Mouse (Mus musculus): ENCODE data around the gene Bcap31.
"Not testable (repeated sequence)": the region's sequence is repeated elsewhere in the genome, so short reads cannot be mapped to it uniquely, and the experiment has no call there.

The Bcap31 gene

GRCm38 (mm10) chrX:73716109-73716661 is at the start of gene Bcap31, which contains the start of gene Abcd1:
TSS of gene Bcap31 (minus strand) at chrX:73716175.
TSS of gene Abcd1 (plus strand) at chrX:73716597.
- DNase-seq = peak; percentile 87

- DNase-seq = no peak
These were observed 49.3 kb upstream of the Bcap31 start for GRCm38 (mm10) chrX:73765311-73765710.

- no peak for DNase-seq
These were observed 42.8 kb upstream of the Bcap31 start for GRCm38 (mm10) chrX:73758611-73759290.

GRCm38 (mm10) chrX:73756334-73757140 is 40.6 kb upstream of the Bcap31 start, which contains the start of gene Plxnb3:
TSS of gene Plxnb3 (plus strand) at chrX:73757090.
- DNase-seq = no peak

- no peak for DNase-seq
These were observed 33.0 kb upstream of the Bcap31 start for GRCm38 (mm10) chrX:73748977-73749376.

- no peak for DNase-seq
These were observed 29.0 kb upstream of the Bcap31 start for GRCm38 (mm10) chrX:73744774-73745481.

GRCm38 (mm10) chrX:73739841-73740240 is 23.9 kb upstream of the Bcap31 start:
- not testable (repeated sequence) for DNase-seq

GRCm38 (mm10) chrX:73739151-73739550 is 23.2 kb upstream of the Bcap31 start:
- DNase-seq = no peak

- no peak for DNase-seq
These were observed 22.2 kb upstream of the Bcap31 start for GRCm38 (mm10) chrX:73738155-73738554.

- no peak for DNase-seq
These were observed 14.9 kb upstream of the Bcap31 start for GRCm38 (mm10) chrX:73730908-73731307.

- DNase-seq = no peak
These were observed 2.8 kb upstream of the Bcap31 start for GRCm38 (mm10) chrX:73718686-73719362.

- DNase-seq = no peak
These were observed 2.3 kb upstream of the Bcap31 start for GRCm38 (mm10) chrX:73718271-73718670.

GRCm38 (mm10) chrX:73717667-73718066 is 1.7 kb upstream of the Bcap31 start:
- DNase-seq = peak; percentile 7

GRCm38 (mm10) chrX:73716709-73717545 is 952 bp upstream of the Bcap31 start:
- DNase-seq = peak; percentile 5

GRCm38 (mm10) chrX:73715476-73716108 is 383 bp downstream of the Bcap31 start:
- DNase-seq = peak; percentile 6

GRCm38 (mm10) chrX:73700472-73700871 is 15.5 kb downstream of the Bcap31 start:
- DNase-seq = no peak

- DNase-seq = peak; percentile 37
These were observed 24.9 kb downstream of the Bcap31 start for GRCm38 (mm10) chrX:73690917-73691629.

- DNase-seq = no peak
These were observed 30.3 kb downstream of the Bcap31 start for GRCm38 (mm10) chrX:73685629-73686028.

- DNase-seq = no peak
These were observed 31.0 kb downstream of the Bcap31 start for GRCm38 (mm10) chrX:73684978-73685377.

- no peak for DNase-seq
These were observed 31.8 kb downstream of the Bcap31 start for GRCm38 (mm10) chrX:73684156-73684555.

Data from right cerebral cortex, postnatal 25 days (tissue).